Mouse (Mus musculus) ES-Bruce4 (cell line): ENCODE results near the gene Psmd7.
A peak's percentile ranks its signal among the peaks of the same experiment; 100 is the strongest.

Experiments
- CTCF ChIP-seq: IDR thresholded peaks from one replicate; pipeline ENCODE4 v1.8.1; 2011; ENCODE audit warnings: low read depth, low read length
- POLR2A ChIP-seq: IDR thresholded peaks from one replicate; pipeline ENCODE4 v1.8.1; 2011; ENCODE audit warnings: low read length; ENCODE audit not compliant: insufficient read depth

DNA sequence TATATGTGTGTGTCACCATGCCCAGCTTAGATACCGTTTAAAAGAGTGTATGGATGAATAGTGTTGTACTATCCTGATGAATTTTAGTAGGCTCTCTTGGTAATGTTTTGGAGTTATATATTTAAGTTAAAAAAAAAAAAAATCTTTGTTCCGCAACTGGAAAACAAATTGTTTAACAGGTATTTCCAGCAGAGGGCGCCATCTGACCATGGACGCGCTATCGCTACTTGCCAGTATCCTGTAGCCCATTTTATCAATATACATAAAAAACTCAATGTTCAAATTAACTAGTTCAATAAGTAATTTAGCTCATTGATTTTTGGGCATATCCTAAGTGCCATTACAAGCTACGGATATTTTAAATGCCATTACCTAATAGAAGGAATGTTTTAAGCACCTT, 14.8 kb upstream of the Psmd7 start:
- TF ChIP-seq CTCF (peak; percentile 67), POLR2A (no peak)
